Comparison of ENCODE assay signal across 21 mouse cellular contexts in genomic region chr2:132096582-132096981, GRCm38 (mm10). TPM values are rescaled to one million over a fixed set of nuclear protein-coding genes. Genes with fewer than 3 reads are reported as not detected.
DNase-seq lines count a peak whose midpoint lies in the region; ATAC-seq and TF ChIP-seq lines count a peak whose summit lies in the region.
"Had no signal": no experiment of that assay in that cellular context is flagged by ENCODE, and none has a peak within 500 bp of the region (broad histone marks: within the 10 kb centered on the region; RNA-seq: fewer than 3 reads in every experiment).

No protein-coding gene starts in this region.

- DNase-seq in adrenal gland, postnatal 10 days: peak; percentile 41
- no peak for DNase-seq in adrenal gland, adult 2 months
- peak; percentile 21 for DNase-seq in kidney, adult 2 months
- DNase-seq in ovary, adult 18-20 months (ENCODE audit: low spot score): peak; percentile 32
- no peak for DNase-seq in ovary, postnatal 10 days (ENCODE audit: low spot score)
- peak; percentile 62 for DNase-seq in NIH3T3 (ENCODE audit: low read depth)
- DNase-seq in embryo, embryonic 10.5 days (ENCODE audit: low spot score): no peak
- DNase-seq: cerebellum, adult 18-20 months; cerebellum, adult 9-11 months; embryo, embryonic 11 days; gastrocnemius, postnatal 36 days; heart, adult 18-20 months; heart, postnatal 10 days had no signal

- no peak overlapping the region for H3K9ac ChIP-seq in kidney, embryonic 16.5 days (replicated peaks; ENCODE audit: low read length)
- H3K9ac ChIP-seq: embryonic facial prominence, embryonic 15.5 days; hindbrain, embryonic 13.5 days had no signal

- no peak overlapping the region for H3K4me3 ChIP-seq in kidney, adult 2 months (ENCODE audit: insufficient read depth, low read depth, low read length)
- H3K4me3 ChIP-seq in kidney, embryonic 16.5 days (ENCODE audit: low read length): no peak overlapping the region
- H3K4me3 ChIP-seq: embryonic facial prominence, embryonic 15.5 days; erythroblast, embryonic 14.5 days; forebrain, embryonic 10.5 days; heart, embryonic 10.5 days; hindbrain, embryonic 13.5 days had no signal

- no peak for ATAC-seq in kidney, embryonic 16.5 days (ENCODE audit: low FRiP score, low TSS enrichment)
- ATAC-seq: forebrain, embryonic 14.5 days; hindbrain, postnatal 0 days had no signal

- 41% methylated on average over 4 of the region's 4 CpGs for WGBS in kidney, adult 2 months
- 31% methylated on average over 4 of the region's 4 CpGs for WGBS in kidney, embryonic 16.5 days

- no peaks in the 10 kb centered on the region for H3K27me3 ChIP-seq in kidney, adult 2 months (replicated peaks; ENCODE audit: control insufficient read depth, insufficient read depth, low read length)
- H3K27me3 ChIP-seq in kidney, embryonic 16.5 days (ENCODE audit: insufficient read depth, low read length): no peaks in the 10 kb centered on the region
- H3K27me3 ChIP-seq: embryonic facial prominence, embryonic 15.5 days; hindbrain, embryonic 13.5 days had no signal

- peaks cover 13% of the 10 kb centered on the region for H3K4me1 ChIP-seq in kidney, adult 2 months (ENCODE audit: control insufficient read depth, insufficient read depth, low read length)
- peaks cover 14% of the 10 kb centered on the region for H3K4me1 ChIP-seq in kidney, embryonic 16.5 days (ENCODE audit: insufficient read depth, low read length)
- H3K4me1 ChIP-seq: embryonic facial prominence, embryonic 15.5 days; forebrain, embryonic 10.5 days; hindbrain, embryonic 13.5 days had no signal

- H3K4me2 ChIP-seq in kidney, embryonic 16.5 days (replicated peaks; ENCODE audit: low read depth, low read length): no peak overlapping the region
- H3K4me2 ChIP-seq: embryonic facial prominence, embryonic 15.5 days; hindbrain, embryonic 13.5 days had no signal

- TF ChIP-seq POLR2A in kidney, adult 2 months (IDR thresholded peaks at IDR 0.05; ENCODE audit: low read depth, low read length): no peak

- H3K9me3 ChIP-seq in kidney, embryonic 16.5 days (ENCODE audit: low read length): no peaks in the 10 kb centered on the region
- H3K9me3 ChIP-seq: embryonic facial prominence, embryonic 15.5 days; forebrain, embryonic 10.5 days; heart, embryonic 10.5 days; hindbrain, embryonic 13.5 days had no signal

- no peaks in the 10 kb centered on the region for H3K36me3 ChIP-seq in kidney, adult 2 months (ENCODE audit: control insufficient read depth, insufficient read depth, low read length)
- no peaks in the 10 kb centered on the region for H3K36me3 ChIP-seq in kidney, embryonic 16.5 days (ENCODE audit: insufficient read depth, low read length)

- no peak for TF ChIP-seq CTCF in kidney, adult 2 months (conservative IDR thresholded peaks at IDR 0.05; ENCODE audit: insufficient read depth, insufficient read length, low read depth, low read length)

- no peak overlapping the region for H3K27ac ChIP-seq in kidney, adult 2 months (ENCODE audit: insufficient read depth, low read depth, low read length)
- H3K27ac ChIP-seq in kidney, embryonic 16.5 days (ENCODE audit: low read length): no peak overlapping the region
- H3K27ac ChIP-seq: embryonic facial prominence, embryonic 15.5 days; forebrain, embryonic 10.5 days; heart, embryonic 10.5 days; hindbrain, embryonic 13.5 days; hindbrain, postnatal 0 days had no signal

RNA-seq across cellular contexts. Expression of gene Slc23a2, which starts 48.3 kb away (rescaled TPM):
- total RNA-seq in adrenal gland, postnatal 10 days (2021): 10 to 100 TPM; 36.6 to 66.0 TPM
- 100 to 1,000 TPM in 1 of 2 experiments, 10 to 100 TPM in 1; 80.6 to 206 TPM for total RNA-seq in adrenal gland, adult 2 months (2021)
- 45.5 and 59.7 TPM in 2 replicates for polyA plus RNA-seq in adrenal gland, adult 2 months (2012; rRNA removed)
- 15.3 and 15.7 TPM in 2 replicates for polyA plus RNA-seq in kidney, adult 2 months (2012; rRNA removed)
- 15.2 and 17.7 TPM in 2 replicates for polyA plus RNA-seq in kidney, embryonic 16.5 days (2015; fragmentation: Nextera tagmentation; extraction: Ambion mirVana)
- polyA plus RNA-seq: erythroblast, embryonic 14.5 days had no signal

Comparison
In these comparisons a context has a peak if more than half of its experiments do, and no peak if none do; other contexts are left out.
1. DNase-seq: peak in adrenal gland, postnatal 10 days (single experiment), kidney, adult 2 months (single experiment), ovary, adult 18-20 months (single experiment) and NIH3T3 (single experiment); none in adrenal gland, adult 2 months (single experiment), ovary, postnatal 10 days (single experiment) and embryo, embryonic 10.5 days (single experiment).